Mouse (Mus musculus) heart, postnatal 0 days (tissue): Measurements from ENCODE around the gene Schip1.

ENCODE experiments used
- CTCF ChIP-seq: IDR thresholded peaks from 2 replicates; pipeline ENCODE4 v1.5.1; 2016; ENCODE audit warnings: antibody characterized with exemption, control low read depth, low read depth
- EP300 ChIP-seq: IDR thresholded peaks from 2 replicates; pipeline ENCODE4 v1.6.1; 2016; ENCODE audit warnings: antibody characterized with exemption, low read depth

GRCm38 (mm10) chr3:68604467-68604866 lies 539.9 kb downstream of the Schip1 start:
- TF ChIP-seq CTCF: no peak
- TF ChIP-seq EP300: no peak
